Mouse (Mus musculus): ENCODE measurements at regions not wholly inside any gene's neighbourhood (a gene's known extent, or its start where the extent isn't known, plus 50 kb on each side); places are given as distances from the start of the nearest gene placed in this dataset.

- peak; percentile 16 to 34 for DNase-seq (ENCODE audit: low spot score in 2 of 2)
Observed at GRCm38 (mm10) chr15:38608207-38608870, 1183.0 kb downstream of the 4930447A16Rik start.

- DNase-seq (ENCODE audit: low spot score in 2 of 2) = no peak
Observed at GRCm38 (mm10) chr15:38609522-38609921, 1184.2 kb downstream of the 4930447A16Rik start.
